Mouse (Mus musculus) megakaryocyte, embryonic 14.5 days (primary cell): ENCODE measurements around the gene Asb11. TPM values are rescaled to one million over a fixed set of nuclear protein-coding genes. Genes with fewer than 3 reads are reported as not detected.

Source experiments
- H3K27me3 ChIP-seq: replicated peaks from 2 replicates; pipeline ENCODE3; 2012; ENCODE audit warnings: inconsistent platforms
- H3K36me3 ChIP-seq: replicated peaks from 2 replicates; pipeline ENCODE3; 2012; ENCODE audit warnings: low read length, inconsistent platforms, mixed read lengths
- H3K4me1 ChIP-seq: 2 replicates; pipeline ENCODE4 v1.6.1; 2012; ENCODE audit warnings: inconsistent platforms
- H3K4me3 ChIP-seq: replicated peaks from 2 replicates; pipeline ENCODE3; 2012; ENCODE audit warnings: moderate library complexity, mild to moderate bottlenecking, inconsistent platforms
- H3K9me3 ChIP-seq: 2 replicates; pipeline ENCODE4 v1.6.1; 2012; ENCODE audit warnings: inconsistent platforms
- FLI1 ChIP-seq: IDR thresholded peaks from 2 replicates; pipeline ENCODE4 v1.6.1; 2012; ENCODE audit warnings: low read length, inconsistent platforms, mixed read lengths
- GATA1 ChIP-seq: IDR thresholded peaks from 3 replicates; pipeline ENCODE4 v1.6.1; 2012; ENCODE audit warnings: mixed read lengths, low read length, inconsistent platforms, borderline replicate concordance
- polyA plus RNA-seq: library from polyadenylated mRNA; stranded (reverse); fragments of >175 nt; gene quantifications from 2 replicates; pipeline ENCODE4 v1.2.3, GENCODE M21; 2012; ENCODE audit warnings: low replicate concordance; ENCODE audit not compliant: insufficient read depth

The Asb11 gene
- polyA plus RNA-seq: not detected in 2 replicates

- TF ChIP-seq GATA1: no peak
- TF ChIP-seq FLI1: no peak
These were observed at the start of gene Asb11 for GRCm38 (mm10) chrX:164436709-164437108. Asb11 (plus strand) TSS chrX:164436994.

GRCm38 (mm10) chrX:164394091-164394490 lies 42.7 kb upstream of the Asb11 start:
- Histone ChIP-seq H3K9me3 (no peaks in the 10 kb centered on the region), H3K36me3 (no peaks in the 10 kb centered on the region), H3K4me1 (0 out of 2 replicates have a peak, but pooled peaks cover 4% of the 10 kb centered on the region), H3K4me3 (no peak overlapping the region), H3K27me3 (peaks cover 9% of the 10 kb centered on the region)
- no peak for TF ChIP-seq GATA1
- TF ChIP-seq FLI1: no peak

More at GRCm38 (mm10) chrX:164436709-164437108, at the start of gene Asb11:
- peaks cover 8% of the 10 kb centered on the region for H3K27me3 ChIP-seq
- H3K4me1 ChIP-seq: peaks cover 41% of the 10 kb centered on the region
- peaks cover 15% of the 10 kb centered on the region for H3K36me3 ChIP-seq
- H3K4me3 ChIP-seq: no peak within 1 kb of the TSS
- H3K9me3 ChIP-seq: no peaks in the 10 kb centered on the region

GRCm38 (mm10) chrX:164398456-164398855 lies 38.3 kb upstream of the Asb11 start:
- H3K36me3 ChIP-seq: no peaks in the 10 kb centered on the region

GRCm38 (mm10) chrX:164405080-164405649 lies 31.6 kb upstream of the Asb11 start:
- no peaks in the 10 kb centered on the region for H3K36me3 ChIP-seq
- peaks cover 5% of the 10 kb centered on the region for H3K27me3 ChIP-seq
- no peak overlapping the region for H3K4me3 ChIP-seq
- no peaks in the 10 kb centered on the region for H3K4me1 ChIP-seq
- H3K9me3 ChIP-seq: no peaks in the 10 kb centered on the region
- TF ChIP-seq FLI1 (no peak), GATA1 (no peak)

More at GRCm38 (mm10) chrX:164398456-164398855, 38.3 kb upstream of the Asb11 start:
- H3K27me3 ChIP-seq: peaks cover 4% of the 10 kb centered on the region
- H3K4me3 ChIP-seq: no peak overlapping the region
- 0 out of 2 replicates have a peak, but pooled peaks cover 4% of the 10 kb centered on the region for H3K4me1 ChIP-seq
- TF ChIP-seq GATA1: no peak
- no peak for TF ChIP-seq FLI1
- no peaks in the 10 kb centered on the region for H3K9me3 ChIP-seq

GRCm38 (mm10) chrX:164406133-164407022 lies 30.4 kb upstream of the Asb11 start:
- Histone ChIP-seq H3K36me3 (no peaks in the 10 kb centered on the region), H3K4me1 (no peaks in the 10 kb centered on the region), H3K4me3 (no peak overlapping the region), H3K27me3 (peaks cover 5% of the 10 kb centered on the region), H3K9me3 (no peaks in the 10 kb centered on the region)
- TF ChIP-seq GATA1: no peak
- TF ChIP-seq FLI1: no peak

- Histone ChIP-seq H3K36me3 (no peaks in the 10 kb centered on the region), H3K4me1 (no peaks in the 10 kb centered on the region), H3K9me3 (no peaks in the 10 kb centered on the region), H3K4me3 (no peak overlapping the region), H3K27me3 (peaks cover 7% of the 10 kb centered on the region)
- TF ChIP-seq GATA1 (no peak), FLI1 (no peak)
These were observed 28.4 kb upstream of the Asb11 start for GRCm38 (mm10) chrX:164408301-164408927.

- no peak overlapping the region for H3K4me3 ChIP-seq
- H3K9me3 ChIP-seq: no peaks in the 10 kb centered on the region
- H3K36me3 ChIP-seq: no peaks in the 10 kb centered on the region
- H3K4me1 ChIP-seq: no peaks in the 10 kb centered on the region
- no peak for TF ChIP-seq FLI1
- no peak for TF ChIP-seq GATA1
- H3K27me3 ChIP-seq: peaks cover 9% of the 10 kb centered on the region
These were observed 26.2 kb upstream of the Asb11 start for GRCm38 (mm10) chrX:164410562-164410961.

- no peak for TF ChIP-seq FLI1
- no peak for TF ChIP-seq GATA1
- Histone ChIP-seq H3K4me1 (peaks cover 10% of the 10 kb centered on the region), H3K4me3 (no peak overlapping the region), H3K27me3 (peaks cover 6% of the 10 kb centered on the region), H3K36me3 (no peaks in the 10 kb centered on the region), H3K9me3 (no peaks in the 10 kb centered on the region)
These were observed 20.0 kb upstream of the Asb11 start for GRCm38 (mm10) chrX:164416803-164417202.

GRCm38 (mm10) chrX:164418008-164418407 lies 18.8 kb upstream of the Asb11 start:
- Histone ChIP-seq H3K4me1 (peaks cover 12% of the 10 kb centered on the region), H3K9me3 (no peaks in the 10 kb centered on the region), H3K27me3 (peaks cover 4% of the 10 kb centered on the region), H3K4me3 (no peak overlapping the region), H3K36me3 (peaks cover 7% of the 10 kb centered on the region)
- TF ChIP-seq FLI1 (no peak), GATA1 (no peak)
